Mouse (Mus musculus): ENCODE measurements around the gene Spg7.

Spg7 gene

GRCm38 (mm10) chr8:123135806-123136205, 73.1 kb downstream of the Spg7 start:
- no peak for DNase-seq

- no peak for DNase-seq
Observed at GRCm38 (mm10) chr8:123136287-123136686, 73.5 kb downstream of the Spg7 start.

- no peak for DNase-seq
Observed at GRCm38 (mm10) chr8:123137645-123138077, 74.9 kb downstream of the Spg7 start.

GRCm38 (mm10) chr8:123138741-123139140, 76.0 kb downstream of the Spg7 start:
- no peak for DNase-seq

- DNase-seq = peak; percentile 79
Observed at GRCm38 (mm10) chr8:123141741-123142462, 79.2 kb downstream of the Spg7 start.

- peak; percentile 76 for DNase-seq
Observed at GRCm38 (mm10) chr8:123145279-123145678, 82.5 kb downstream of the Spg7 start.

- no peak for DNase-seq
Observed at GRCm38 (mm10) chr8:123146390-123146789, 83.6 kb downstream of the Spg7 start.
